Mouse (Mus musculus): Measurements from ENCODE around the gene Osbpl10.

DNA sequence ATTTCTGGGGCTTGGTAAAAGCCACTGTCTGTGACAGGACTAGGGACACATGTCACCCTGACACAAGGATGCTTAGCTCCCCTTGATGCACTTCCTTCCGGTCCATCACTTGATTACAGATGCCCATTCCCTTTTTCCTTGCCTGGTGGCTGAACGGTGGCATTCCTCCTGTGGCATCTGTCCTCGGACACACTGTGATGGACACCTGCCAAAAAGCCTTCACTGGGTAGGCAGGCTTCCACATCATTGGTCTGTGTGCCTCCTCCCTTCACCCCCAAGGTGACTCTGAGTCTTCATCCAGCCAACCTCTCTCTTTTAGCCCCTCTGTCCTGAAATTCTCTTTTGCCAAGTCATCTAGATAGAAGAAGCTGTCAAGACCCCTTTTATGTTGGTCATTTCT is 253.1 kb downstream of the Osbpl10 start:
- TF ChIP-seq CTCF (IDR thresholded peaks at IDR 0.05; ENCODE audit: insufficient read depth, low read depth, low read length) (no peak), POLR2A (IDR thresholded peaks at IDR 0.05; ENCODE audit: insufficient read depth, low read depth, low read length) (no peak)
